Mouse (Mus musculus) retina, embryonic 14.5 days (tissue): ENCODE measurements around the gene Trpt1.
"Not testable (repeated sequence)": the region's sequence is repeated elsewhere in the genome, so short reads cannot be mapped to it uniquely, and the experiment has no call there.

Source experiments
- DNase-seq: peaks from one replicate; pipeline ENCODE4 v3.0.0-alpha.2; 2015; ENCODE audit warnings: low spot score

The Trpt1 gene

GRCm38 (mm10) chr19:6974211-6975205, 21.4 kb upstream of the Trpt1 start, which contains the start of gene Ppp1r14b:
Ppp1r14b (plus strand) TSS chr19:6974968.
- DNase-seq = peak; percentile 85

- peak; percentile 80 for DNase-seq
Observed at GRCm38 (mm10) chr19:6975537-6976521, 20.1 kb upstream of the Trpt1 start, which contains the start of gene Plcb3. Plcb3 (minus strand) TSS chr19:6976470.

DNA sequence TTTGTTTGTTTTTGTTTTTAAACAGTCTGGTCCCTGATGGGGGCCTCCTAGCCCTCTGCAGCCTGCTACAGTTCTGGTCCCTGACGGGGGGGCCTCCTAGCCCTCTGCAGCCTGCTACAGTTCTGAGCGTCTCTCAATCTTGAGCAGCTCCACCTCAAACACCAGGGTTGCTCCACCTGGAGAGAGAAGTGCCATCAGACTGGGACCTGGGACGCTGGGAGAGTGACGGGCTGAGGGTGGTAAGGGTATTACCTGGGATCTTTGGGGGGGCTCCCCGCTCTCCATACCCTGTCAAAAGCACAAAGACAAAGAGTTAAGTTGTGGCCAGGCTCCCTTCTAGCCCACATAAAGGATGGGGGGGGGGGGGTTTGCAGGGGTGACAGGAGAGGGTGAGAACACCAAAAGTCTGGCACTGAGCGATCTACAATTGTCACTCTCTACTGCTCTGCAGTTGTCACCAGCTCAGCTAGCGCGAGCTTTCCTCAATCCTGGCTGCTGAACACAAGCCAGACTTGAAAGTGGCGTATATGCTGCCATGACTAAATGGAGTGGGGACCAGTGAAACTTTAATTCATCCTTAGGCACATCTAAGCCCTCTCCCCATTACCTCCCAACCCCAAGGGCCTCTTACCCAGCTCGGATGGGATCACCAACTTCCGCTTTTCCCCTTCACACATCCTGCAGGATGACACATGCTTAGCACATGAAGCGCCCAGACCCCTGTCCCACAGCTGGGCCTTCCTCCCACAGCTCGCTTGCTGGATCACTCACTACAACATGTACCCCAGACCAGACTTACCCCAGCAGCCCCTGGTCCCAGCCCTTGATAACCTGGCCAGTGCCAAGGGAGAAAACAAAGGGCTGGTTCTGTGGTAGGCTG, 17.9 kb upstream of the Trpt1 start:
- DNase-seq = no peak

DNA sequence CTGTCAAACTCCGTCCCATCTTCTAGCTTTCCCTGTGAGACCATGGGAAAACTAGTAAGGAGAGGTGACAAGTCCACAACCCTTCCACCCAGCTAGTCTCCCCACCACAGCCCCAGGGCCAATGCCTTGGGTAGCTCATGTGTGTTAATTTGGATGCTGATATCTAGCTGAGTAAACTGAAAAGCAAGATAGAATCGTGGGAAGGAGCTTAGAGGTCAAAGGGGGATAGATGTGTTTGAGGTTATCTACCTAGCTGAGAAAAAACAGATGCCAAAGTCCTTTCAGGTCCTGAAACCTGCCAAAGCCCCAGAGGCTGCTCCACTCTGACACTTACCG, 17.3 kb upstream of the Trpt1 start:
- DNase-seq = no peak

GRCm38 (mm10) chr19:6979001-6979479, 16.9 kb upstream of the Trpt1 start:
- no peak for DNase-seq

- peak; percentile 99 for DNase-seq
Observed at GRCm38 (mm10) chr19:6979486-6980380, 16.2 kb upstream of the Trpt1 start.

GRCm38 (mm10) chr19:6980381-6981093, 15.4 kb upstream of the Trpt1 start, which contains the start of gene Fkbp2:
Fkbp2 (minus strand) TSS chr19:6980501.
- peak; percentile 99 for DNase-seq

GRCm38 (mm10) chr19:6981465-6981864, 14.5 kb upstream of the Trpt1 start:
- DNase-seq = no peak

- peak; percentile 63 for DNase-seq
Observed at GRCm38 (mm10) chr19:6983621-6984020, 12.3 kb upstream of the Trpt1 start.

DNA sequence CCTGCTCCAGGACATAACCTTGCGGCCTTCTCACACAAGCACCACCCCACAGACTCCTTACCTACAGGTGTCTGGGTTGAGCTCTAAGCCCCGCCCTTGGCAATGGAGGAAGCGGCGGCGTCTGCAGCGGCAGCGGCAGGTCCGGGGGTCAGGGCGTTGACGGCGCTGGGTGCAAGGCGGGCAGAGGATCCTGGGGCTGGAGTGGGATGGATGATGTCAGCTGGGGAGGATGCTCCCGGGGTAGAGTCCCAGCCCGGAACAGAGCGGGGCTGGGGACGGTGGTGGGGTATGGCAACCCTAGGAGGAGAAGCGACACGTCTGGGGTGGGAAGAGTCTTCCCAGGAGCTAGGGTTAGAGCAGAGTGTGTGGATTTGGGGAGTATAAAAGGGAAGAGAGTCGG, 10.6 kb upstream of the Trpt1 start:
- DNase-seq = no peak

DNA sequence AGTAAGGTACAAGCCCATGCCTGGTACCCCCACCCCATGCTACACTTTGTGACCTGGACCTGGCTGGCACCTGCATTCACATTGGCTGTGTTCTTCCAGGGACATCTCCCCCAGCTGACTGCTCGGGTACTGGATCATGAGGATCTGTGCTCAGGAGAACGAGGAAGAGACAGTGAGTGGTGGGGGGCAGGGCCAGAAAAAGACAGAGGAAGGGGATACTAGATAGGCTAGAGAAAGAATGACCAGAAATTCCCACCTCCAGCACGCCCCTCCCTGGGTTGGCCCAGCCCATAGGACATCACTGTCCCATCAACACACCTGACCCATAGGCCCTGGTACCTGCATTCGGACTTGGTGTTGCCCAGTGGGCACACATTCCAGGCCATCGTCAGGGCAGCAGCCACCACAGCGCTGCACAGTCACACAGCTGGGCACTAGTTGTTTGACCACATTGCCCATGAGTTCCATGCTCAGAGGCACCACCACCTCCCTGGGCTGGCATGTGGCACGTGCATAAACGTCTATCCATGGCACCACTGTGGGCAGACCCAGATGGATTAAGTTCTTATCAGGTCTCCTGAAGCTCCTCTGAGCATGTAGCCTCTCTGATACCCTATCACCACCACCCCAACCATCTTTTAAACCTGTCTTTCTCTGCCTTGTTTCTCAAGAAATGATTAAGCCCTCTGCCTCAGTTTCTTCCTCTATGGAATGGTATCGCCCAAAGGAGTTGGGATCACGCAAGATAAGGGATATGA, 9.8 kb upstream of the Trpt1 start:
- DNase-seq = no peak

GRCm38 (mm10) chr19:6987061-6987903, 8.6 kb upstream of the Trpt1 start, which contains the start of gene Vegfb:
Vegfb (minus strand) TSS chr19:6987651.
- DNase-seq = peak; percentile 64

DNA sequence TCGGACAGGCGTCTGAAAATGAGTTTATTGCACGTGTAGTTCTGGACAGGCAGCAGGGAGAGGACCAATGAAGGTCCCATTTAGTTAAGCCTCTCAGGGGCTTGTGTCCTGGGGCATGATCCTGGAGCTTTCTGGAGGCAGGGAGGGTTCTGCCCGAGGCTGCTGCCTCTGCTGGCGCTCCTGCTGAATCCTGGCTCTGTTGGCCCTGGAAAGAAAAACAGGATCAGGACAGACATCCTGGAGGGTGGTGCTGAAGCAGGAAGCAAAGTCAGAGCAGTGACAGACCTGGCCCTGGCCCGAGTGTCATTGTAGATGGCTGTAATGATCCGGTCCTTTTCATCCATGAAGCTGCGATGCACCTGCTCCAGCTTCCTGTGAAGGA, 8.0 kb upstream of the Trpt1 start:
- no peak for DNase-seq

GRCm38 (mm10) chr19:6989251-6989650, 6.7 kb upstream of the Trpt1 start:
- DNase-seq = no peak

GRCm38 (mm10) chr19:6990712-6991111, 5.2 kb upstream of the Trpt1 start:
- DNase-seq = no peak

GRCm38 (mm10) chr19:6991166-6991565, 4.8 kb upstream of the Trpt1 start:
- DNase-seq = not testable (repeated sequence)

GRCm38 (mm10) chr19:6992011-6992858, 3.7 kb upstream of the Trpt1 start, which contains the start of gene Dnajc4:
Dnajc4 (minus strand) TSS chr19:6992572.
- peak; percentile 98 for DNase-seq
